Mouse (Mus musculus) myocyte (in vitro differentiated cells): ENCODE measurements at regions not wholly inside any gene's neighbourhood (a gene's known extent, or its start where the extent isn't known, plus 50 kb on each side); places are given as distances from the start of the nearest gene placed in this dataset.

Source experiments
- CEBPB ChIP-seq: IDR thresholded peaks from 2 replicates; pipeline ENCODE4 v1.6.1; 2011; ENCODE audit warnings: mild to moderate bottlenecking, moderate library complexity; ENCODE audit not compliant: poor library complexity, insufficient read depth, severe bottlenecking
- E2F4 ChIP-seq: IDR thresholded peaks from one replicate; pipeline ENCODE4 v1.6.1; 2011; ENCODE audit warnings: mild to moderate bottlenecking, control low read depth, moderate library complexity; ENCODE audit not compliant: insufficient read depth
- MAX ChIP-seq: IDR thresholded peaks from one replicate; pipeline ENCODE4 v1.6.1; 2011; ENCODE audit warnings: low read depth, mild to moderate bottlenecking, control low read depth
- MYOD1 ChIP-seq, 3 experiments: IDR thresholded peaks; one replicate each; pipeline ENCODE4 v1.6.1; 2011; ENCODE audit warnings: control low read depth in 2 of 3, low read depth in 2 of 3, mild to moderate bottlenecking in 2 of 3, moderate library complexity in 1 of 3; ENCODE audit not compliant: insufficient read length in 2 of 3, control insufficient read depth in 1 of 3
- MYOG ChIP-seq, 3 experiments: IDR thresholded peaks; one replicate each; pipeline ENCODE4 v1.6.1; 2011; ENCODE audit warnings: control low read depth in 2 of 3, low read depth in 2 of 3, mild to moderate bottlenecking in 2 of 3; ENCODE audit not compliant: insufficient read length in 2 of 3, control insufficient read depth in 1 of 3, insufficient read depth in 1 of 3
- POLR2A ChIP-seq: IDR thresholded peaks from one replicate; pipeline ENCODE4 v1.6.1; 2011; ENCODE audit warnings: low read depth, mild to moderate bottlenecking, control low read depth, moderate library complexity; ENCODE audit not compliant: insufficient read length
- POLR2AphosphoS2 ChIP-seq: IDR thresholded peaks from one replicate; pipeline ENCODE4 v1.6.1; 2011; ENCODE audit warnings: low read depth, control low read depth; ENCODE audit not compliant: insufficient read length
- REST ChIP-seq: IDR thresholded peaks from one replicate; pipeline ENCODE4 v1.6.1; 2011; ENCODE audit warnings: mild to moderate bottlenecking, control low read depth, moderate library complexity; ENCODE audit not compliant: insufficient read depth, insufficient read length
- SRF ChIP-seq: IDR thresholded peaks from one replicate; pipeline ENCODE4 v1.6.1; 2011; ENCODE audit warnings: low read depth; ENCODE audit not compliant: control insufficient read depth, insufficient read length
- TCF12 ChIP-seq: IDR thresholded peaks from one replicate; pipeline ENCODE4 v1.6.1; 2011; ENCODE audit warnings: mild to moderate bottlenecking, control low read depth; ENCODE audit not compliant: poor library complexity, insufficient read depth, severe bottlenecking
- TCF3 ChIP-seq: IDR thresholded peaks from one replicate; pipeline ENCODE4 v1.6.1; 2011; ENCODE audit warnings: low read depth, control low read depth; ENCODE audit not compliant: insufficient read length
- USF1 ChIP-seq: IDR thresholded peaks from one replicate; pipeline ENCODE4 v1.6.1; 2011; ENCODE audit warnings: low read depth, mild to moderate bottlenecking, control low read depth, moderate library complexity

GRCm38 (mm10) chr13:116110578-116110977 is 198.9 kb downstream of the Isl1 start:
- TF ChIP-seq MYOD1 (IDR thresholded peaks at IDR 0.05; ENCODE audit: control insufficient read depth in 1 of 3, insufficient read length in 2 of 3, low read depth in 2 of 3), result no peak
- no peak for TF ChIP-seq USF1
- no peak for TF ChIP-seq CEBPB
- TF ChIP-seq POLR2A, result no peak
- no peak for TF ChIP-seq E2F4
- no peak for TF ChIP-seq MAX
- no peak for TF ChIP-seq MYOG (IDR thresholded peaks at IDR 0.05; ENCODE audit: control insufficient read depth in 1 of 3, insufficient read depth in 1 of 3, insufficient read length in 2 of 3, low read depth in 2 of 3)
- no peak for TF ChIP-seq TCF12
- TF ChIP-seq TCF3, result no peak
- TF ChIP-seq SRF, result no peak
- TF ChIP-seq POLR2AphosphoS2, result no peak
- no peak for TF ChIP-seq REST
